Mouse (Mus musculus): Measurements from ENCODE around the gene Olfr224. TPM values are rescaled to one million over a fixed set of nuclear protein-coding genes. Genes with fewer than 3 reads are reported as not detected.

Olfr224 gene
- not detected in 2 replicates for polyA plus RNA-seq (2015; fragmentation: Nextera tagmentation; extraction: Ambion mirVana)

GRCm38 (mm10) chr11:58570405-58570804, at the start of gene Olfr224:
TSS of gene Olfr224 (minus strand) at chr11:58570553.
- Histone ChIP-seq H3K27ac (ENCODE audit: low read length) (no peak within 1 kb of the TSS), H3K4me1 (ENCODE audit: control insufficient read depth, low read depth, low read length) (no peaks in the 10 kb centered on the region), H3K4me2 (ENCODE audit: low read depth, low read length) (no peak within 1 kb of the TSS), H3K36me3 (ENCODE audit: control insufficient read depth, insufficient read depth) (no peaks in the 10 kb centered on the region), H3K9ac (ENCODE audit: low read depth, low read length) (no peak within 1 kb of the TSS), H3K9me3 (replicated peaks; ENCODE audit: control insufficient read depth, low read length) (no peaks in the 10 kb centered on the region), H3K4me3 (ENCODE audit: low read depth, low read length) (no peak within 1 kb of the TSS), H3K27me3 (ENCODE audit: control insufficient read depth, insufficient read depth, low read depth, low read length) (no peaks in the 10 kb centered on the region)
- WGBS (ENCODE audit: insufficient replicate concordance) = 51% methylated on average over 5 of the region's 5 CpGs
- no peak for ATAC-seq (ENCODE audit: low read depth)

GRCm38 (mm10) chr11:58618793-58619192, 48.4 kb upstream of the Olfr224 start:
- no peaks in the 10 kb centered on the region for H3K27me3 ChIP-seq (ENCODE audit: control insufficient read depth, insufficient read depth, low read depth, low read length)
- ATAC-seq (ENCODE audit: low read depth) = no peak
- H3K27ac ChIP-seq (ENCODE audit: low read length) = no peak overlapping the region
- H3K9me3 ChIP-seq (replicated peaks; ENCODE audit: control insufficient read depth, low read length) = no peaks in the 10 kb centered on the region
- no peaks in the 10 kb centered on the region for H3K36me3 ChIP-seq (ENCODE audit: control insufficient read depth, insufficient read depth)
- no peak overlapping the region for H3K4me2 ChIP-seq (ENCODE audit: low read depth, low read length)
- no peaks in the 10 kb centered on the region for H3K4me1 ChIP-seq (ENCODE audit: control insufficient read depth, low read depth, low read length)
- no peak overlapping the region for H3K4me3 ChIP-seq (ENCODE audit: low read depth, low read length)
- H3K9ac ChIP-seq (ENCODE audit: low read depth, low read length) = no peak overlapping the region
- WGBS (ENCODE audit: insufficient replicate concordance) = 59% methylated on average over 6 of the region's 6 CpGs

- H3K36me3 ChIP-seq (ENCODE audit: control insufficient read depth, insufficient read depth) = no peaks in the 10 kb centered on the region
- H3K4me2 ChIP-seq (ENCODE audit: low read depth, low read length) = no peak overlapping the region
- no peak overlapping the region for H3K4me3 ChIP-seq (ENCODE audit: low read depth, low read length)
- H3K9me3 ChIP-seq (replicated peaks; ENCODE audit: control insufficient read depth, low read length) = no peaks in the 10 kb centered on the region
- no peak for ATAC-seq (ENCODE audit: low read depth)
- H3K27ac ChIP-seq (ENCODE audit: low read length) = no peak overlapping the region
- no peaks in the 10 kb centered on the region for H3K27me3 ChIP-seq (ENCODE audit: control insufficient read depth, insufficient read depth, low read depth, low read length)
- 50% methylated on average over 3 of the region's 3 CpGs for WGBS (ENCODE audit: insufficient replicate concordance)
- H3K9ac ChIP-seq (ENCODE audit: low read depth, low read length) = no peak overlapping the region
- no peaks in the 10 kb centered on the region for H3K4me1 ChIP-seq (ENCODE audit: control insufficient read depth, low read depth, low read length)
Measured at GRCm38 (mm10) chr11:58618369-58618768, 48.0 kb upstream of the Olfr224 start.

- no peak within 1 kb of the TSS for H3K27ac ChIP-seq (ENCODE audit: low read length)
- ATAC-seq (ENCODE audit: low read depth) = no peak
- WGBS (ENCODE audit: insufficient replicate concordance) = 63% methylated on average over 4 of the region's 4 CpGs
Measured at GRCm38 (mm10) chr11:58615975-58616374, 45.6 kb upstream of the Olfr224 start, which contains the start of gene 2210407C18Rik. TSS of gene 2210407C18Rik (minus strand) at chr11:58616075.

GRCm38 (mm10) chr11:58614526-58614925, 44.2 kb upstream of the Olfr224 start:
- Histone ChIP-seq H3K4me2 (ENCODE audit: low read depth, low read length) (no peak overlapping the region), H3K9me3 (replicated peaks; ENCODE audit: control insufficient read depth, low read length) (no peaks in the 10 kb centered on the region), H3K4me1 (ENCODE audit: control insufficient read depth, low read depth, low read length) (no peaks in the 10 kb centered on the region), H3K27me3 (ENCODE audit: control insufficient read depth, insufficient read depth, low read depth, low read length) (no peaks in the 10 kb centered on the region), H3K27ac (ENCODE audit: low read length) (no peak overlapping the region), H3K4me3 (ENCODE audit: low read depth, low read length) (no peak overlapping the region), H3K9ac (ENCODE audit: low read depth, low read length) (no peak overlapping the region), H3K36me3 (ENCODE audit: control insufficient read depth, insufficient read depth) (no peaks in the 10 kb centered on the region)
- no peak for ATAC-seq (ENCODE audit: low read depth)

More at GRCm38 (mm10) chr11:58615975-58616374, 45.6 kb upstream of the Olfr224 start, which contains the start of gene 2210407C18Rik:
- Histone ChIP-seq H3K4me3 (ENCODE audit: low read depth, low read length) (no peak within 1 kb of the TSS), H3K4me2 (ENCODE audit: low read depth, low read length) (no peak within 1 kb of the TSS), H3K9me3 (replicated peaks; ENCODE audit: control insufficient read depth, low read length) (no peaks in the 10 kb centered on the region), H3K4me1 (ENCODE audit: control insufficient read depth, low read depth, low read length) (no peaks in the 10 kb centered on the region), H3K27me3 (ENCODE audit: control insufficient read depth, insufficient read depth, low read depth, low read length) (no peaks in the 10 kb centered on the region), H3K36me3 (ENCODE audit: control insufficient read depth, insufficient read depth) (no peaks in the 10 kb centered on the region), H3K9ac (ENCODE audit: low read depth, low read length) (no peak within 1 kb of the TSS)

- Histone ChIP-seq H3K27me3 (ENCODE audit: control insufficient read depth, insufficient read depth, low read depth, low read length) (no peaks in the 10 kb centered on the region), H3K4me1 (ENCODE audit: control insufficient read depth, low read depth, low read length) (no peaks in the 10 kb centered on the region), H3K4me3 (ENCODE audit: low read depth, low read length) (no peak overlapping the region), H3K9me3 (replicated peaks; ENCODE audit: control insufficient read depth, low read length) (no peaks in the 10 kb centered on the region), H3K9ac (ENCODE audit: low read depth, low read length) (no peak overlapping the region), H3K36me3 (ENCODE audit: control insufficient read depth, insufficient read depth) (no peaks in the 10 kb centered on the region), H3K27ac (ENCODE audit: low read length) (no peak overlapping the region), H3K4me2 (ENCODE audit: low read depth, low read length) (no peak overlapping the region)
- WGBS (ENCODE audit: insufficient replicate concordance) = 40% methylated on average over 3 of the region's 3 CpGs
- ATAC-seq (ENCODE audit: low read depth) = no peak
Measured at GRCm38 (mm10) chr11:58613359-58613758, 43.0 kb upstream of the Olfr224 start.

- no peak overlapping the region for H3K4me2 ChIP-seq (ENCODE audit: low read depth, low read length)
- H3K36me3 ChIP-seq (ENCODE audit: control insufficient read depth, insufficient read depth) = no peaks in the 10 kb centered on the region
- no peaks in the 10 kb centered on the region for H3K9me3 ChIP-seq (replicated peaks; ENCODE audit: control insufficient read depth, low read length)
- H3K27ac ChIP-seq (ENCODE audit: low read length) = no peak overlapping the region
- H3K27me3 ChIP-seq (ENCODE audit: control insufficient read depth, insufficient read depth, low read depth, low read length) = no peaks in the 10 kb centered on the region
- no peaks in the 10 kb centered on the region for H3K4me1 ChIP-seq (ENCODE audit: control insufficient read depth, low read depth, low read length)
- H3K4me3 ChIP-seq (ENCODE audit: low read depth, low read length) = no peak overlapping the region
- no peak for ATAC-seq (ENCODE audit: low read depth)
- 63% methylated on average over 6 of the region's 6 CpGs for WGBS (ENCODE audit: insufficient replicate concordance)
- H3K9ac ChIP-seq (ENCODE audit: low read depth, low read length) = no peak overlapping the region
Measured at GRCm38 (mm10) chr11:58607030-58607429, 36.7 kb upstream of the Olfr224 start.

GRCm38 (mm10) chr11:58606177-58606919, 36.0 kb upstream of the Olfr224 start:
- Histone ChIP-seq H3K27ac (ENCODE audit: low read length) (no peak overlapping the region), H3K9me3 (replicated peaks; ENCODE audit: control insufficient read depth, low read length) (no peaks in the 10 kb centered on the region), H3K9ac (ENCODE audit: low read depth, low read length) (no peak overlapping the region), H3K27me3 (ENCODE audit: control insufficient read depth, insufficient read depth, low read depth, low read length) (no peaks in the 10 kb centered on the region), H3K4me3 (ENCODE audit: low read depth, low read length) (no peak overlapping the region), H3K36me3 (ENCODE audit: control insufficient read depth, insufficient read depth) (no peaks in the 10 kb centered on the region), H3K4me1 (ENCODE audit: control insufficient read depth, low read depth, low read length) (no peaks in the 10 kb centered on the region), H3K4me2 (ENCODE audit: low read depth, low read length) (no peak overlapping the region)
- WGBS (ENCODE audit: insufficient replicate concordance) = 58% methylated on average over 12 of the region's 12 CpGs
- no peak for ATAC-seq (ENCODE audit: low read depth)

GRCm38 (mm10) chr11:58605228-58605627, 34.9 kb upstream of the Olfr224 start:
- 42% methylated on average over 3 of the region's 3 CpGs for WGBS (ENCODE audit: insufficient replicate concordance)
- H3K36me3 ChIP-seq (ENCODE audit: control insufficient read depth, insufficient read depth) = no peaks in the 10 kb centered on the region
- H3K27me3 ChIP-seq (ENCODE audit: control insufficient read depth, insufficient read depth, low read depth, low read length) = no peaks in the 10 kb centered on the region
- no peaks in the 10 kb centered on the region for H3K9me3 ChIP-seq (replicated peaks; ENCODE audit: control insufficient read depth, low read length)
- no peak overlapping the region for H3K9ac ChIP-seq (ENCODE audit: low read depth, low read length)
- H3K27ac ChIP-seq (ENCODE audit: low read length) = no peak overlapping the region
- H3K4me2 ChIP-seq (ENCODE audit: low read depth, low read length) = no peak overlapping the region
- ATAC-seq (ENCODE audit: low read depth) = no peak
- no peaks in the 10 kb centered on the region for H3K4me1 ChIP-seq (ENCODE audit: control insufficient read depth, low read depth, low read length)
- no peak overlapping the region for H3K4me3 ChIP-seq (ENCODE audit: low read depth, low read length)
